Mouse (Mus musculus) right cerebral cortex, postnatal 14 days (tissue): ENCODE measurements around the gene Emc1.
"Not testable (repeated sequence)": the region's sequence is repeated elsewhere in the genome, so short reads cannot be mapped to it uniquely, and the experiment has no call there.

Source experiments
- DNase-seq: peaks from one replicate; pipeline ENCODE4 v3.0.0; 2022

The Emc1 gene

GRCm38 (mm10) chr4:139360761-139361548 lies 8.6 kb downstream of the Emc1 start:
- DNase-seq, result no peak

DNA sequence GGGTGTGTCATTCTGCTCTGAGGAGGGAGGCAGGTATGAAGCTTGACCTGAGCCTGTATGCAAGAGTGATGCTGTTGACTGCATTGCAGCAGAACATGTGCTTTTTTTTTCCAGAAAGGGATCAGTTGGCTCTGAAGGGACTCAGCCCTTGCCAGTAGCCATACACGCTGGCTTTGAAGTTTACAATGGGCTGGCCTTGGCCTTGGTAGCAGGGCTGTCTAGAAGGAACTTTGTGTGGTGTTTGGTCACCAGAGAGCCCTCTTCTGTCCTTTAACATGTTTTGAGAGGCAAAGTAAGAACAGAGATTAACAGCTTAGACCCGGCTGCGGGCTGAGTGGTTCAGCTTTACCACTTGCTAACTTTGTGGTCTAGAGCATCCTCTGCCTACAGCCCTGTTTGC lies 14.9 kb downstream of the Emc1 start:
- DNase-seq, result no peak

- no peak for DNase-seq
Measured at GRCm38 (mm10) chr4:139368038-139368437, 15.7 kb downstream of the Emc1 start.

DNA sequence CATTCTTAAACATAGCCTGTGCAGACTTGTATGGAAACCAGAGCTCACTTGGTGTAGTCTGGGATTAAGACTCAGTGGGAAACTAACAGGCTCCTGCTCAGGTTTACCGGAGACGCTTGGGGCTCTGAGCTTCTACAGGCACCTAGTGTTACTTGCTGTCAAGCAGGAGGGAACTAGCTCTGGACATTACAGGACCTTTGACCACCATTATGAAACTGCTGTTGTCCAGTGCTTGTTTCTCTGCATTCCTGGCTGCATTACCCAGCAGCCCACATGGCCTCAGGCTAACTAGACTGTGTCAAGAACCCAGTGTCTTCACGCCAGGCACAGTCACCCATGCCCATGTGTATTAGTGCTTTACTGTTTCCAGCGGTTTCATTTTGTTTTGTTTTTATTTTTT lies 20.7 kb downstream of the Emc1 start:
- DNase-seq, result no peak

- no peak for DNase-seq
Measured at GRCm38 (mm10) chr4:139373531-139373930, 21.1 kb downstream of the Emc1 start.

DNA sequence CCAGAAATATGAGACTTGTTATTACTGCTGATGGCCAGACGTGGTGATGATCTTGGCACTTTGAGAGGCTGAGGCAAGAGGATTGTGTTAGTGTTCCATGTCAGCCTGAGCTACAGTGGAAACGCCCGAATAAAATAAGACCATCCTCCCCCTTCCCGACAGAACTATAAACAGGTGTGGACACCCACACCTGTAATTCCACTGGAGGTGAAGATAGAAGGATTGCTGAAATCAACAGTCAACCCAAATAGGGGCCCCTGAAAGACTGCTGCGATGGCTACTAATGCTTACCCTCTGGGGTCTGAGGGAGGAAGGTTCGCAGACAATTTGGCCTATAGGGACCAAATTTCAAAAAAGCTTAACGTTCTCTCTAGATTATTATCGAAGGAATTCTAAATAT lies 27.3 kb downstream of the Emc1 start:
- DNase-seq, result no peak

- DNase-seq, result peak; percentile 100
Measured at GRCm38 (mm10) chr4:139380207-139380748, 27.9 kb downstream of the Emc1 start.

- DNase-seq, result peak; percentile 26
Measured at GRCm38 (mm10) chr4:139380775-139381451, 28.5 kb downstream of the Emc1 start.

- no peak for DNase-seq
Measured at GRCm38 (mm10) chr4:139381452-139381845, 29.1 kb downstream of the Emc1 start.

- DNase-seq, result no peak
Measured at GRCm38 (mm10) chr4:139382231-139382630, 29.8 kb downstream of the Emc1 start.

- not testable (repeated sequence) for DNase-seq
Measured at GRCm38 (mm10) chr4:139385841-139386240, 33.5 kb downstream of the Emc1 start.

DNA sequence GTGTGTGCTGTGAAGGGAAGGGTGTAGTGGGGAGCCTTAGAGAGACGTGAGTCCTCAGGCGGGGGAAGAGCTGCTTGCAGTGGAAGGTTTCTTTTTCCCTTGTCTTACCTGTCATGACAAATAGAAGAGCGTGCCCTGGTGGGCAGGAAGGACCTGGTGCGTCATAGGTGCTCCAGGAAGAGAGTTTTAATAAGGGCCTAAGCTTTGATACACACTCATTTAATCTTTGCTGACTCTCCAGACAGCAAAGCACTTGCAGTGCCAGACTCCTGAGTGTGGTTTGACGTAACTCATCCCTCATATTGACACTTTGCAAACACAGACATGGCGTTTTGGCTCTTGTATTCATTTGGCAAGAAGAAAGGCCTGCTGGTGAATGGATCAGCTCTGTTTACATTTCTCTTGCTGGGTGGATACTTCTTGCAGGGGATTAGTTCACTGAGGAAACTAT lies 34.5 kb downstream of the Emc1 start:
- DNase-seq, result no peak

- no peak for DNase-seq
Measured at GRCm38 (mm10) chr4:139389557-139389956, 37.2 kb downstream of the Emc1 start.

GRCm38 (mm10) chr4:139395431-139395830 lies 43.0 kb downstream of the Emc1 start:
- DNase-seq, result no peak

GRCm38 (mm10) chr4:139400487-139400886 lies 48.1 kb downstream of the Emc1 start:
- no peak for DNase-seq

DNA sequence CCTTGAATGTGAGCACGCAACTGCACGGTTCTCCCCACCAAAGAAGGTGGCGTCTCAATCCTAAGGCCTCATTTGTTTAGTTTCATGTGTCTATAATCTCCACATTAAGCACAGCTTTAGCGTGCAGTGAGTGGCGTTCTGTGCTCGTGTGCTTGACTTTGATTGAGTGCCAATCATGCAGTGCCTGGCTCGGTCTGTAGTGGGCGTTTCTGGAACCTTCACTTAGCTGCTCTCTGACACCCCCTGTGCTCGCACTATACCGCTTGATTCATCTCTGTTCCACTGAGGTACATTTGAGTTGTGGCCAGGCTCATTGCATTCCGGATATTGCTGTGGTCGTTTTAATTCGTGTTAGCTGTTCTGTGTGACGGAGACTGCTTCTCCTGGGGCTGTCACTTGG lies 50.8 kb downstream of the Emc1 start:
- DNase-seq, result no peak

- no peak for DNase-seq
Measured at GRCm38 (mm10) chr4:139411351-139411750, 59.0 kb downstream of the Emc1 start.

GRCm38 (mm10) chr4:139417868-139418267 lies 65.5 kb downstream of the Emc1 start:
- no peak for DNase-seq

- DNase-seq, result no peak
Measured at GRCm38 (mm10) chr4:139421621-139422020, 69.2 kb downstream of the Emc1 start.

- no peak for DNase-seq
Measured at GRCm38 (mm10) chr4:139422409-139422808, 70.0 kb downstream of the Emc1 start.

DNA sequence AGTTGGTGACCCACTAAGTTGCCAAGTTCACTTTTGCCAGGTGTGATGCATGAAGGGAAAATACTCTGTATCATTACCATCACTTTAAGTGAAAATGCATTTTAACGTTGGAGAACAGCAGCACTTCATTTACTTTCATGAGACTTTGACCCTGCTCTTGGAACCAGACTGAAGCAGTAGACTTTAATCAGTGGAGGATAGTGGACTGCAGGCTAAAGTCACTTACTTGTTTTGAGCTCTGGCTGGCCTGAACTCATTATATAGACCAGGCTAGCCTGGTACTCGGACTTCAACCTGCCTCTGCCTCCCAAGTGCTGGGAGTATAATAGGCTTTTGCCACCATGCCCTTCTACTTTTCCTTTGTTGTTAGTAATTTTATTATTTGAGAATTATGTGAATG lies 70.9 kb downstream of the Emc1 start:
- no peak for DNase-seq
